Mouse (Mus musculus): ENCODE measurements around the gene Gtpbp1. TPM values are rescaled to one million over a fixed set of nuclear protein-coding genes. Genes with fewer than 3 reads are reported as not detected.
A peak's percentile ranks its signal among the peaks of the same experiment; 100 is the strongest.

The Gtpbp1 gene
- polyA plus RNA-seq, 1 experiment from 2014 or later = 42.6 TPM

DNA sequence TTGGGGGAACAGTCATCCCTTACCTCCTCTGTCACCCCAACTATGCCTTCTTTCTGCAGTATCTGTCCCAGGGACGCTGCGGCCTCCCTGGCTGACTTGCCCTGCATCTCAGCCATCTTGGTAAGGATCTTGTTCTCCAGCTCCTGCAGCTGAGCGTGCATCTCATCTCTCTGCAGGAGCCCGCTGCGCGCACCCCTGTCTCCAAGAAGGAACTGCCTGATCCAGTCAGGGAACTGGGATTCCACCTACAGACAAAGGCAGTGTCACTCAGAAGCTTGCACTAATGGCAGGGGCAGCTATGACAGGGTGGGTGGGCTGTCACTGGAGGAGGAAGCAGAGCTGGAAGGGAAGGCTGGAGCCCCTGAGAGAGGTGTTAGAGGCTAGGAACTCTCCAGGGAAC, 37.2 kb downstream of the Gtpbp1 start:
- Histone ChIP-seq H3K27ac (no peak overlapping the region), H3K36me3 (peaks cover 87% of the 10 kb centered on the region), H3K4me3 (replicated peaks) (no peak overlapping the region), H3K9ac (replicated peaks) (no peak overlapping the region), H3K9me3 (no peaks in the 10 kb centered on the region), H3K27me3 (no peaks in the 10 kb centered on the region), H3K4me1 (replicated peaks) (no peaks in the 10 kb centered on the region), H3K4me2 (no peak overlapping the region)
- 93% methylated on average over 6 of the region's 6 CpGs for WGBS
- ATAC-seq (ENCODE audit: insufficient number of reproducible peaks, insufficient read depth, low FRiP score, low TSS enrichment, low read depth) = no peak

DNA sequence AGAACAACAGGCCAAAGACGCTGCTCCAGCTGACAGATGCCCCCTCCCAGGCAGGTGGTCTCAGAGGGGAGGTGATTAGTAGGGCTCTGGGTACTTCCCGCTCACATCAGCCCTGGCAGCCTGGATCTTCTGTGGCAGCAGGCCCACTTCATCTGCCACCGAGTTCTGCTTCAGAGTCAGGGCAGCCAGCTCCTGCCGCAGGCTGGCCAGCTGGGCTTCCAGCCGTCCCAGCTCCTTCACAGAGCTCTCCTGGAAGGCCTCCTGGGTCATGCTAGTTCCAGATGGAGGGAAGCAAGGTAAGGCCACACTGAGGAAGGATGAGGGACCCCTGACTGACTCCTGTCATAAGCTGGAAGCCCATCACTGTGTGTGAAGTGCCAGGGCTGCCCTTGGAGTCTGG, 37.7 kb downstream of the Gtpbp1 start:
- no peak overlapping the region for H3K4me2 ChIP-seq
- 71% methylated on average over 5 of the region's 5 CpGs for WGBS
- H3K27ac ChIP-seq = no peak overlapping the region
- H3K27me3 ChIP-seq = no peaks in the 10 kb centered on the region
- ATAC-seq (ENCODE audit: insufficient number of reproducible peaks, insufficient read depth, low FRiP score, low TSS enrichment, low read depth) = no peak
- H3K9me3 ChIP-seq = no peaks in the 10 kb centered on the region
- peaks cover 88% of the 10 kb centered on the region for H3K36me3 ChIP-seq
- H3K9ac ChIP-seq (replicated peaks) = no peak overlapping the region
- H3K4me1 ChIP-seq (replicated peaks) = no peaks in the 10 kb centered on the region
- H3K4me3 ChIP-seq (replicated peaks) = no peak overlapping the region

DNA sequence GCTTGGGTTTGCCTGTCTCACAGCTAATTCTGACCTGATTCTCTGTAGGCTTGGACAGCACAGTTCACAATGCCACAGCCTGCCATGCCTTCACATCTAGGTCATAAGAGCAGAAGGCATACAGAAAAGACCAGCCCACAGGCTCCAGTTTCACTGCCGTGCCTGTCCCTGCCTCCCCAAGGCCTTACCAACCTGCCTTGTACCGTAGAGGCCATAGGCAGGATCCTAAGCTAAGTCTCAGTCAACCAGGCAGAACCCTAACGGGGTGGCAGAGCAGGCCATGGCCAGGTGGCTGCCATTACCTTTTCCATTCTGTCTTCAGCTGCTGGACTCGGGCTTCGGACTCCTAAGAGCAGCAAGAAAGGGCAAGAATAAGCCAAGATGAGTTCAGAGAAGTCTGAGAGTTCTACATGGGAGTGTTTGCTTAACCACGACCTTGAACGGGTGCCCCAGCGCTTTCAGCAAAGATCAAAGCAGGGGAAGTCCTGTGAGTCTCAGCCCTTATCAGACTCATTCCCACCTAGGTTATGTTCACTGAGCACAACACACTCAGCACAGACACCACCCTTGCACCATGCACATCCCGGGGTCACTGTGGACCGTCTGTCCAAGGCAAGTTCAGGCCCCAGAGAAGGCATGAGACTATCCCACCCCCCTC, 38.2 kb downstream of the Gtpbp1 start:
- Histone ChIP-seq H3K36me3 (peaks cover 93% of the 10 kb centered on the region), H3K4me2 (no peak overlapping the region), H3K4me1 (replicated peaks) (no peaks in the 10 kb centered on the region), H3K9ac (replicated peaks) (no peak overlapping the region), H3K27me3 (no peaks in the 10 kb centered on the region), H3K27ac (no peak overlapping the region), H3K4me3 (replicated peaks) (no peak overlapping the region), H3K9me3 (no peaks in the 10 kb centered on the region)
- 88% methylated on average over 10 of the region's 10 CpGs for WGBS
- ATAC-seq (ENCODE audit: insufficient number of reproducible peaks, insufficient read depth, low FRiP score, low TSS enrichment, low read depth) = no peak

- H3K36me3 ChIP-seq = peaks cover 92% of the 10 kb centered on the region
- H3K4me1 ChIP-seq (replicated peaks) = no peaks in the 10 kb centered on the region
- H3K9ac ChIP-seq (replicated peaks) = no peak overlapping the region
- H3K4me2 ChIP-seq = no peak overlapping the region
- no peaks in the 10 kb centered on the region for H3K9me3 ChIP-seq
- ATAC-seq (ENCODE audit: insufficient number of reproducible peaks, insufficient read depth, low FRiP score, low TSS enrichment, low read depth) = no peak
- WGBS = 80% methylated on average over 7 of the region's 7 CpGs
- no peaks in the 10 kb centered on the region for H3K27me3 ChIP-seq
- no peak overlapping the region for H3K27ac ChIP-seq
- H3K4me3 ChIP-seq (replicated peaks) = no peak overlapping the region
Observed at GRCm38 (mm10) chr15:79731554-79731953, 40.9 kb downstream of the Gtpbp1 start.

GRCm38 (mm10) chr15:79733192-79733591, 42.5 kb downstream of the Gtpbp1 start:
- Histone ChIP-seq H3K9ac (replicated peaks) (no peak overlapping the region), H3K4me2 (no peak overlapping the region), H3K9me3 (no peaks in the 10 kb centered on the region), H3K4me1 (replicated peaks) (no peaks in the 10 kb centered on the region), H3K36me3 (peaks cover 92% of the 10 kb centered on the region), H3K27me3 (no peaks in the 10 kb centered on the region), H3K4me3 (replicated peaks) (no peak overlapping the region), H3K27ac (no peak overlapping the region)
- no peak for ATAC-seq (ENCODE audit: insufficient number of reproducible peaks, insufficient read depth, low FRiP score, low TSS enrichment, low read depth)
- WGBS = 94% methylated on average over 8 of the region's 8 CpGs

GRCm38 (mm10) chr15:79733640-79734039, 43.0 kb downstream of the Gtpbp1 start:
- Histone ChIP-seq H3K9me3 (no peaks in the 10 kb centered on the region), H3K4me2 (no peak overlapping the region), H3K4me1 (replicated peaks) (no peaks in the 10 kb centered on the region), H3K36me3 (peaks cover 92% of the 10 kb centered on the region), H3K27ac (no peak overlapping the region), H3K9ac (replicated peaks) (no peak overlapping the region), H3K27me3 (no peaks in the 10 kb centered on the region), H3K4me3 (replicated peaks) (no peak overlapping the region)
- ATAC-seq (ENCODE audit: insufficient number of reproducible peaks, insufficient read depth, low FRiP score, low TSS enrichment, low read depth) = no peak
- 71% methylated on average over 4 of the region's 4 CpGs for WGBS

DNA sequence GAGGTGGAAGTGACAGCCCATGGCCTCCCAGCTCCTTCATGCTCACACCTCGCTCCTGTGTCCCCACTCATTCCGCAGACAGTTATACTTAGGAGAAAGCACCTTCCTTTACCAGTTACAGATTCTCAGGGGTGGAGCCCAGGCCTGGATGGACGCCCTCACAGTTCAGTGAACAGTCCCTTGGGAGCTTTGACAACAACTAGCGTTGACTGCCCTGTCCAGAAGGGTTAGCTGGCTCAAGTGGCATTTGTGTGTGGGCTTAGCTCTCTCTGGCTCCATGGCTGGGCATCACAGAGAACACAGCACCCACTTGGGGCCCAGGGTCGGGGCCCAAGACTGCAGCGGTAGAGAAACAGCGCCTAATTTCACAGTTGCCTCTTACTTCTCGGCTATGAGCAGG, 43.7 kb downstream of the Gtpbp1 start:
- Histone ChIP-seq H3K9ac (replicated peaks) (no peak overlapping the region), H3K36me3 (peaks cover 92% of the 10 kb centered on the region), H3K4me1 (replicated peaks) (no peaks in the 10 kb centered on the region), H3K9me3 (no peaks in the 10 kb centered on the region), H3K27me3 (no peaks in the 10 kb centered on the region), H3K27ac (no peak overlapping the region), H3K4me3 (replicated peaks) (no peak overlapping the region), H3K4me2 (no peak overlapping the region)
- 84% methylated on average over 8 of the region's 8 CpGs for WGBS
- no peak for ATAC-seq (ENCODE audit: insufficient number of reproducible peaks, insufficient read depth, low FRiP score, low TSS enrichment, low read depth)

DNA sequence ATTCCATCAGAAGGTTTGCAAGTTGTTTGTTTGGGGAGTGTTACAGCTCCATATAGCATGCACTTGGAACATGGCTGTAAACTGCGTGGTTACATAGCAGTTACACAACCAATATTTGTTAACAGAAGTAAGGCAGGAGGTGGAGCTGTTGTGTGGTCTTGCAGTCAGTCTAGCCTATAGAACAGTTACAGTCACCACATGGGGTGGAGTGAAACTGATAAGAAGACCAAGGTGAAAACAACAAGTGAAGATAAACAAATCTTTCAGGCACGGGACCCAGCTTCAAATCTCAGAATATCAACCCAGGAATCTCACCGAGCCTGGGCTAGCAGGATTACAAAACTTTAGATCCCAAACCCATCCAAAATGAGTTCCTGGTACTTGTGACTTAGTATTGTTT, 50.1 kb downstream of the Gtpbp1 start:
- Histone ChIP-seq H3K4me2 (peak overlapping the region; percentile 78), H3K27ac (no peak overlapping the region), H3K4me1 (replicated peaks) (peaks cover 41% of the 10 kb centered on the region), H3K9me3 (no peaks in the 10 kb centered on the region), H3K36me3 (peaks cover 42% of the 10 kb centered on the region), H3K9ac (replicated peaks) (peak overlapping the region; percentile 95), H3K4me3 (replicated peaks) (peak overlapping the region; percentile 97), H3K27me3 (no peaks in the 10 kb centered on the region)
- 83% methylated on average over 3 of the region's 3 CpGs for WGBS
- ATAC-seq (ENCODE audit: insufficient number of reproducible peaks, insufficient read depth, low FRiP score, low TSS enrichment, low read depth) = no peak

GRCm38 (mm10) chr15:79741173-79741858, 50.7 kb downstream of the Gtpbp1 start:
- H3K27ac ChIP-seq = peak overlapping the region; percentile 67
- no peaks in the 10 kb centered on the region for H3K27me3 ChIP-seq
- WGBS = 39% methylated on average over 14 of the region's 14 CpGs
- H3K9ac ChIP-seq (replicated peaks) = peak overlapping the region; percentile 95
- H3K36me3 ChIP-seq = peaks cover 37% of the 10 kb centered on the region
- peak overlapping the region; percentile 78 for H3K4me2 ChIP-seq
- H3K4me3 ChIP-seq (replicated peaks) = peak overlapping the region; percentile 97
- H3K9me3 ChIP-seq = no peaks in the 10 kb centered on the region
- no peak for ATAC-seq (ENCODE audit: insufficient number of reproducible peaks, insufficient read depth, low FRiP score, low TSS enrichment, low read depth)
- peaks cover 41% of the 10 kb centered on the region for H3K4me1 ChIP-seq (replicated peaks)

DNA sequence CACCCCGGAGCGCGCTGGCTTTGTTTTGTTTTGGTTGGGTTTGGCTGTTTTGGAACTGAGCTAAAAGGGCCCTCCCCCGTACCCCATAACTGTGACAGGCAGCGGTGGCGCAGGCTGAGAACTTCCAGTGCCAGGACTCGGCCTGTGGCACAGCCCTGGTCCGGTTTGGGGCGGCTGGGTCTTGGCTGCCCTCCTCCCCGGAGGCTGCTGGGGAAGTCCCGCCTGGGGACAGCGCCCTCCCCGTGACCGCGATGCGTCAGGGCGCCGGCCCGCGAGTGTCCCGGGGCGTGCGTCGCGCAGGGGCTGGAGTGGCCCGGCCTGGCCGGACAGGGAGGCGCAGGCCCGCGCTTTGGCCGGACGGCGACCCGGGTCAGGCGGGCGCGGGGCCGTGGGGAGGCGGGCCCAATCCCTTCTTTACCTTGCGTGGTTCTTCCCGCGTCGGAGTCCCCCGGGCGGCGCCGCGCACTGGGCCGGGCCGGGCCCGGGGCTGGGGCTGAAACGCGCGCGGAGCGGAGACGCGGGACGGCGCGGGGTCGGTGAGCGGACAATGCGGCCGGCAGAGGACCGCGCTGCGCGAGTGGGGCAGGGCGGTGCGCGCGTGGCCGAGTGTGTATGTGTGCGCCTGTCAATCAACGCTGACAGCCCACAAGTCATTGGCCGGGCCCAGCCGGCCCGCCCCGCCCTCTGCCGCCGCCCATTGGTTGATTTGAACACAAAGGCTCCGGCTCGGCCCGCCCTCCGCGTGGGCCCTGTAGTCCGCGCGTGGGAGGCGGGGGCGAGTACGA, 51.5 kb downstream of the Gtpbp1 start, which contains the start of gene Sun2:
Gene Sun2 (minus strand): TSS at position 616 of the 785 bp plus-strand sequence.
- H3K36me3 ChIP-seq = peaks cover 29% of the 10 kb centered on the region
- no peaks in the 10 kb centered on the region for H3K27me3 ChIP-seq
- peaks cover 41% of the 10 kb centered on the region for H3K4me1 ChIP-seq (replicated peaks)
- H3K27ac ChIP-seq = peak within 1 kb of the TSS; percentile 67
- under 1% methylated on average over 93 of the region's 93 CpGs for WGBS
- H3K4me2 ChIP-seq = peak within 1 kb of the TSS; percentile 78
- peak; percentile 93 for ATAC-seq (ENCODE audit: insufficient number of reproducible peaks, insufficient read depth, low FRiP score, low TSS enrichment, low read depth)
- H3K9ac ChIP-seq (replicated peaks) = peak within 1 kb of the TSS; percentile 95
- H3K9me3 ChIP-seq = no peaks in the 10 kb centered on the region
- H3K4me3 ChIP-seq (replicated peaks) = peak within 1 kb of the TSS; percentile 97

- peaks cover 41% of the 10 kb centered on the region for H3K4me1 ChIP-seq (replicated peaks)
- peak overlapping the region; percentile 95 for H3K9ac ChIP-seq (replicated peaks)
- H3K4me3 ChIP-seq (replicated peaks) = peak overlapping the region; percentile 97
- H3K27ac ChIP-seq = peak overlapping the region; percentile 67
- H3K4me2 ChIP-seq = peak overlapping the region; percentile 78
- no peaks in the 10 kb centered on the region for H3K9me3 ChIP-seq
- ATAC-seq (ENCODE audit: insufficient number of reproducible peaks, insufficient read depth, low FRiP score, low TSS enrichment, low read depth) = peak; percentile 8; the same call in 1 of the 2 replicates
- WGBS = under 1% methylated on average over 23 of the region's 23 CpGs
- no peaks in the 10 kb centered on the region for H3K27me3 ChIP-seq
- H3K36me3 ChIP-seq = peaks cover 24% of the 10 kb centered on the region
Observed at GRCm38 (mm10) chr15:79742706-79743023, 52.0 kb downstream of the Gtpbp1 start.
